Comparison of ENCODE assay signal across 19 mouse cellular contexts in genomic region chr11:72103530-72103929, GRCm38 (mm10). TPM values are rescaled to one million over a fixed set of nuclear protein-coding genes. Genes with fewer than 3 reads are reported as not detected.
DNase-seq lines count a peak whose midpoint lies in the region; ATAC-seq and TF ChIP-seq lines count a peak whose summit lies in the region.
"Had no signal": no experiment of that assay in that cellular context is flagged by ENCODE, and none has a peak within 500 bp of the region (broad histone marks: within the 10 kb centered on the region; RNA-seq: fewer than 3 reads in every experiment).

No protein-coding gene starts in this region.

- no peak overlapping the region for H3K9ac ChIP-seq in MEL (ENCODE audit: control insufficient read depth, low read depth, low read length, poor library complexity, severe bottlenecking)
- H3K9ac ChIP-seq in forebrain, embryonic 16.5 days (replicated peaks; ENCODE audit: low read depth, low read length): 0 out of 2 replicates have a peak overlapping the region, but pooled peaks have one; percentile 17
- no peak overlapping the region for H3K9ac ChIP-seq in midbrain, embryonic 13.5 days (replicated peaks)
- H3K9ac ChIP-seq: liver, embryonic 14.5 days; lung, embryonic 15.5 days had no signal

- H3K36me3 ChIP-seq in MEL (ENCODE audit: control insufficient read depth in 1 of 2, insufficient read depth in 2 of 2, low read length in 2 of 2): no peaks in the 10 kb centered on the region
- no peaks in the 10 kb centered on the region for H3K36me3 ChIP-seq in forebrain, embryonic 16.5 days (ENCODE audit: control insufficient read depth, insufficient read depth)
- no peaks in the 10 kb centered on the region for H3K36me3 ChIP-seq in midbrain, embryonic 13.5 days
- H3K36me3 ChIP-seq: embryonic facial prominence, embryonic 10.5 days; lung, embryonic 15.5 days had no signal

- no peaks in the 10 kb centered on the region for H3K79me2 ChIP-seq in MEL (ENCODE audit: control insufficient read depth, insufficient read depth, low read length, poor library complexity)

- ATAC-seq in forebrain, embryonic 16.5 days: peak; percentile 83
- peak; percentile 56; the same call in 1 of the 2 replicates for ATAC-seq in midbrain, embryonic 13.5 days
- no peak for ATAC-seq in granulocyte monocyte progenitor cell, adult 5-6 weeks (replicated peaks; ENCODE audit: poor library complexity, severe bottlenecking)
- ATAC-seq in inflammation-experienced regulatory T-cells, adult 6 months: no peak

- 13% methylated on average over 7 of the region's 7 CpGs for WGBS in forebrain, embryonic 16.5 days
- 48% methylated on average over 7 of the region's 7 CpGs for WGBS in midbrain, embryonic 13.5 days

- TF ChIP-seq CTCF in MEL (IDR thresholded peaks at IDR 0.05 in 2 of 3, conservative IDR thresholded peaks at IDR 0.05 in 1 of 3; ENCODE audit: control insufficient read depth in 1 of 3, insufficient read depth in 1 of 3, low read depth in 2 of 3, low read length in 3 of 3, poor library complexity in 1 of 3, severe bottlenecking in 1 of 3): no peak
- TF ChIP-seq CTCF in brain, embryonic 14.5 days (IDR thresholded peaks at IDR 0.05; ENCODE audit: borderline replicate concordance, extremely low read depth, insufficient read depth, insufficient read length): no peak

- H3K27me3 ChIP-seq in MEL (ENCODE audit: control insufficient read depth in 1 of 2, insufficient read depth in 2 of 2, low read length in 2 of 2): peaks cover 0 to 1% of the 10 kb centered on the region in 2 experiments
- no peaks in the 10 kb centered on the region for H3K27me3 ChIP-seq in forebrain, embryonic 16.5 days (replicated peaks; ENCODE audit: control insufficient read depth, insufficient read depth, low read length)
- no peaks in the 10 kb centered on the region for H3K27me3 ChIP-seq in midbrain, embryonic 13.5 days
- H3K27me3 ChIP-seq: lung, embryonic 15.5 days had no signal

- TF ChIP-seq RAD21 in MEL (IDR thresholded peaks at IDR 0.05; ENCODE audit: low read depth, low read length): no peak

- no peaks in the 10 kb centered on the region for H3K4me1 ChIP-seq in MEL (ENCODE audit: control insufficient read depth in 1 of 2, insufficient read depth in 2 of 2, low read length in 2 of 2)
- H3K4me1 ChIP-seq in forebrain, embryonic 16.5 days (replicated peaks; ENCODE audit: control insufficient read depth, insufficient read depth, low read length): peaks cover 10% of the 10 kb centered on the region
- H3K4me1 ChIP-seq in midbrain, embryonic 13.5 days (replicated peaks): peaks cover 18% of the 10 kb centered on the region; the same call in 1 of the 2 replicates
- H3K4me1 ChIP-seq: embryonic facial prominence, embryonic 10.5 days; lung, embryonic 15.5 days had no signal

- H3K4me3 ChIP-seq in MEL (ENCODE audit: control insufficient read depth in 1 of 2, insufficient read depth in 1 of 2, low read depth in 2 of 2, low read length in 2 of 2): no peak overlapping the region
- no peak overlapping the region for H3K4me3 ChIP-seq in forebrain, embryonic 16.5 days (replicated peaks; ENCODE audit: low read length)
- no peak overlapping the region for H3K4me3 ChIP-seq in midbrain, embryonic 13.5 days (replicated peaks)
- H3K4me3 ChIP-seq: embryonic facial prominence, embryonic 10.5 days; lung, embryonic 15.5 days had no signal

- TF ChIP-seq EP300 in MEL (IDR thresholded peaks at IDR 0.05; ENCODE audit: low read depth in 1 of 2, low read length in 2 of 2): no peak

- no peaks in the 10 kb centered on the region for H3K9me3 ChIP-seq in MEL (replicated peaks; ENCODE audit: insufficient read depth, low read length)
- no peaks in the 10 kb centered on the region for H3K9me3 ChIP-seq in forebrain, embryonic 16.5 days (ENCODE audit: control insufficient read depth, low read length)
- no peaks in the 10 kb centered on the region for H3K9me3 ChIP-seq in midbrain, embryonic 13.5 days
- H3K9me3 ChIP-seq: embryonic facial prominence, embryonic 10.5 days; lung, embryonic 15.5 days had no signal

- no peak for TF ChIP-seq POLR2A in MEL (IDR thresholded peaks at IDR 0.05; ENCODE audit: control insufficient read depth in 1 of 2, insufficient read depth in 1 of 2, low read depth in 1 of 2, low read length in 2 of 2, poor library complexity in 1 of 2)
- TF ChIP-seq POLR2A in brain, embryonic 14.5 days (IDR thresholded peaks at IDR 0.05; ENCODE audit: borderline replicate concordance, extremely low read depth, insufficient read depth, insufficient read length, poor library complexity, severe bottlenecking): no peak

- H3K4me2 ChIP-seq in forebrain, embryonic 16.5 days (ENCODE audit: low read length): peak overlapping the region; percentile 15
- no peak overlapping the region for H3K4me2 ChIP-seq in midbrain, embryonic 13.5 days (replicated peaks)
- H3K4me2 ChIP-seq: lung, embryonic 15.5 days had no signal

- DNase-seq in MEL (ENCODE audit: low read depth, low spot score): no peak
- peak; percentile 92 for DNase-seq in brain, embryonic 14.5 days (ENCODE audit: low read depth)
- DNase-seq in layer of hippocampus, adult 9-11 months: no peak
- no peak for DNase-seq in spleen, postnatal 36 days (ENCODE audit: low spot score in 2 of 2)
- DNase-seq: adrenal gland, adult 2 months; gastrocnemius, postnatal 25 days; heart, postnatal 14 days; kidney, postnatal 36 days; lung, postnatal 4 days; right cerebral cortex, postnatal 25 days had no signal

- H3K27ac ChIP-seq in MEL (ENCODE audit: control insufficient read depth, low read depth, low read length): no peak overlapping the region
- peak overlapping the region; percentile 6; the same call in 1 of the 2 replicates for H3K27ac ChIP-seq in forebrain, embryonic 16.5 days (ENCODE audit: low read length)
- peak overlapping the region; percentile 62 for H3K27ac ChIP-seq in midbrain, embryonic 13.5 days
- H3K27ac ChIP-seq: embryonic facial prominence, embryonic 10.5 days; liver, embryonic 14.5 days; lung, embryonic 15.5 days; stomach, postnatal 0 days had no signal

TF ChIP-seq in MEL, 35 proteins besides CTCF, POLR2A, EP300 and RAD21:
- TF ChIP-seq MYC (IDR thresholded peaks at IDR 0.05; ENCODE audit: low read depth, low read length) (no peak), BHLHE40 (IDR thresholded peaks at IDR 0.05; ENCODE audit: borderline replicate concordance, low read depth, low read length) (peak; percentile 42; the same call in 1 of the 2 replicates)

RNA-seq across cellular contexts. Expression of gene Pitpnm3, which starts 32.0 kb away (rescaled TPM):
- total RNA-seq in MEL (2012; rRNA removed): not detected in 2 replicates
- polyA plus RNA-seq in MEL (2012; ENCODE audit: insufficient read depth in 1 of 2, insufficient read length in 2 of 2, low read depth in 1 of 2, low replicate concordance in 2 of 2, missing spikeins in 1 of 2): under 1 TPM in 1 of 2 experiments, not detected in 1; 0.24 TPM
- polyA plus RNA-seq in brain, embryonic 14.5 days (2012; rRNA removed): 8.2 and 13.0 TPM in 2 replicates
- polyA plus RNA-seq in forebrain, embryonic 16.5 days (2015; fragmentation: Nextera tagmentation; extraction: Ambion mirVana): 2.0 and 3.0 TPM in 2 replicates
- polyA plus RNA-seq in midbrain, embryonic 13.5 days (2015; fragmentation: Nextera tagmentation; extraction: Ambion mirVana): 1.8 and 2.1 TPM in 2 replicates
- not detected in 2 replicates for total RNA-seq in granulocyte monocyte progenitor cell, adult 5-6 weeks (2014; fragmentation: Nextera tagmentation)
- not detected in 2 replicates for total RNA-seq in granulocyte monocyte progenitor cell, adult 5-6 weeks (2017)
- polyA plus RNA-seq in inflammation-experienced regulatory T-cells, adult 6 months (2017; shearing (Covaris generic)): not detected
- total RNA-seq: common myeloid progenitor, adult 5-6 weeks had no signal

Comparison
In these comparisons a context has a peak if more than half of its experiments do, and no peak if none do; other contexts are left out.
1. ATAC-seq: peak in forebrain, embryonic 16.5 days (single experiment) and midbrain, embryonic 13.5 days (single experiment); none in granulocyte monocyte progenitor cell, adult 5-6 weeks (single experiment) and inflammation-experienced regulatory T-cells, adult 6 months (single experiment).